Mouse (Mus musculus) megakaryocyte, embryonic 14.5 days (primary cell): ENCODE results near the gene Fam186b. TPM values are rescaled to one million over a fixed set of nuclear protein-coding genes. Genes with fewer than 3 reads are reported as not detected.

ENCODE experiments used
- H3K27me3 ChIP-seq: replicated peaks from 2 replicates; pipeline ENCODE3; 2012; ENCODE audit warnings: inconsistent platforms
- H3K36me3 ChIP-seq: replicated peaks from 2 replicates; pipeline ENCODE3; 2012; ENCODE audit warnings: low read length, inconsistent platforms, mixed read lengths
- H3K4me1 ChIP-seq: 2 replicates; pipeline ENCODE4 v1.6.1; 2012; ENCODE audit warnings: inconsistent platforms
- H3K4me3 ChIP-seq: replicated peaks from 2 replicates; pipeline ENCODE3; 2012; ENCODE audit warnings: moderate library complexity, mild to moderate bottlenecking, inconsistent platforms
- H3K9me3 ChIP-seq: 2 replicates; pipeline ENCODE4 v1.6.1; 2012; ENCODE audit warnings: inconsistent platforms
- FLI1 ChIP-seq: IDR thresholded peaks from 2 replicates; pipeline ENCODE4 v1.6.1; 2012; ENCODE audit warnings: low read length, inconsistent platforms, mixed read lengths
- GATA1 ChIP-seq: IDR thresholded peaks from 3 replicates; pipeline ENCODE4 v1.6.1; 2012; ENCODE audit warnings: mixed read lengths, low read length, inconsistent platforms, borderline replicate concordance
- polyA plus RNA-seq: library from polyadenylated mRNA; stranded (reverse); fragments of >175 nt; gene quantifications from 2 replicates; pipeline ENCODE4 v1.2.3, GENCODE M21; 2012; ENCODE audit warnings: low replicate concordance; ENCODE audit not compliant: insufficient read depth

The Fam186b gene
- not detected in 2 replicates for polyA plus RNA-seq

DNA sequence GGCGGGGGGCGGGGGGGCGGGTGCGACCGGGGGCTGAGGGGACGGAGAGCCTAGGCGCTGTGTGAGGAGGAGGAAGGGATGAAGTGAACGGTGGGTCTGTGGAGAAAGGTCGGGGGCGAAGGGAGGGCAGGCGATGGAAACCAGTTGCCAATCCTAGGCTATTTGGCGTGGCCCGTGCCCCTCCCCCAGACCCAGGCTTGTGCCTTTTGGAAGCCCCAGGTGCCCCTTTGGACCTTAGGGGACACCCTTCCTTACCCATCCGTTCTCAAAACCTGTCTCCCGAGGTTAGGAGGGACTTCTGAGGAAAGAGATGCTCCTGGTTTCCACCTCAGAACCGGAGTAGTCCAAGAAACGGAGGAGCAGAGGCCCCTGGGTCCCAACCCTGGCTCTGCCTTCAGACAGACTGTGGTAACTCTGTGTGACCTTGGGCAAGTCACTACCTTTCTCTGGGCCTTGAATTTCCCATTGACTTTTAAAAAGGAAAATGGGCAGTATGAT, at the start of gene Fam186b:
Fam186b (minus strand) TSS at position 405 of the 498 bp plus-strand sequence.
- TF ChIP-seq GATA1: no peak
- TF ChIP-seq FLI1: no peak
- H3K27me3 ChIP-seq: peaks cover 20% of the 10 kb centered on the region
- no peaks in the 10 kb centered on the region for H3K36me3 ChIP-seq

DNA sequence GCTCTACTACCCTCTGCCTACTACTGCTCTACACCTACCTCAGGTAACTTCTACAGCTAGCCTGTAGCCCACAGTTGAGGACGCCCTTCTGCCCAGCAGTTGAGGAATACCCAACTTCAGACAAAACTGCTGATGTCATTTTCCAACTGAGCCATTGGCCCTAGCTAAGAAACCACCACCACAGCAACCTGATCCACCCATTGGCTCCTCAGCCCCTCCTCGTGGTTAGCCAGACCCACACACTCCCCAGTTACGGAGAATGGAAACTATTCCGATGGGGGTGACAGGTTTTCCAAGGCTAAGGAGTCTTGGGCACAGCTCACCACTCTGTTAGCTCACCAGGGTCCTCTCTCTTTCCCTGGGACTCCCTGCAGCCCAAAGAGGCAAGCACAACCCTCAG, 49.3 kb upstream of the Fam186b start:
- Histone ChIP-seq H3K27me3 (peaks cover 8% of the 10 kb centered on the region), H3K36me3 (peaks cover 5% of the 10 kb centered on the region), H3K4me1 (peaks cover 88% of the 10 kb centered on the region), H3K9me3 (no peaks in the 10 kb centered on the region), H3K4me3 (peak overlapping the region; percentile 71)
- no peak for TF ChIP-seq FLI1
- TF ChIP-seq GATA1: no peak

More for the DNA sequence above, at the start of gene Fam186b:
- H3K9me3 ChIP-seq: peaks cover 1% of the 10 kb centered on the region; the same call in 1 of the 2 replicates
- H3K4me3 ChIP-seq: peak within 1 kb of the TSS; percentile 90
- H3K4me1 ChIP-seq: peaks cover 19% of the 10 kb centered on the region

DNA sequence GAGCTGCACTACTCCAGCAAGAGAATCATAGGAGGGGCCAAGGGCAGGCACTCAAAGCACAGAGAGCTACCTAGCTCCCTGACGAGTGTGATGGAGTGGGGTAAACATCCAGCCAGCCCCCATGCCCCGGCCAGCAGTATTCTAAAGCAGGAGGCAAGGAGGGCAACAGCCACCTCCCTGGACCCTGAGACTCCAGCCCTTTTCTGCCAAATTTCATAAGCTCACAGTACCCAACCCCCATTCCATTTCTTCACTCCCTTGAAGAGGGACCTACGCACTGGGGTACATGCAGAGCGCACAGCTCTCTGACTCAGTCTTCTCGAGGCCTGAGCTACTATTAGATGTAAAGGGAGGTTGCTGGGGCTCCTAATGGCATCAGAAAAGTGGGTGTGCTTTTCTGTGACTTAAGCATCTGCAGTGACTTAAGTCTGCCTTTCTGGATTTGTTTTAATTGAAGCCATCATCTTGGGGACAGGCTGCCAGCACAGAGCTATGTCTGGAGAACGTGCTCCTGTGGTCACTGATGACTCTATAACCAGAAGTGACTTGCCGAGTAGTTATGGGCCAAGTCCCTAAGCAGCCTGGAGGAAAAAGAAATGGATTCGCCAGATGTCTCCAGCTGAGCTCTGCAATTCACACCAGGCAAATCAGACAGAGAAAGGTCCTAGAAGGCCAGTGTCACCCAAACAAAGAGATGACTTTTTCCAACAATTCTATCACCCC, 48.6 kb upstream of the Fam186b start:
- no peaks in the 10 kb centered on the region for H3K9me3 ChIP-seq
- no peak overlapping the region for H3K4me3 ChIP-seq
- TF ChIP-seq FLI1 (no peak), GATA1 (no peak)
- peaks cover 95% of the 10 kb centered on the region for H3K4me1 ChIP-seq
- peaks cover 5% of the 10 kb centered on the region for H3K36me3 ChIP-seq
- H3K27me3 ChIP-seq: peaks cover 8% of the 10 kb centered on the region

DNA sequence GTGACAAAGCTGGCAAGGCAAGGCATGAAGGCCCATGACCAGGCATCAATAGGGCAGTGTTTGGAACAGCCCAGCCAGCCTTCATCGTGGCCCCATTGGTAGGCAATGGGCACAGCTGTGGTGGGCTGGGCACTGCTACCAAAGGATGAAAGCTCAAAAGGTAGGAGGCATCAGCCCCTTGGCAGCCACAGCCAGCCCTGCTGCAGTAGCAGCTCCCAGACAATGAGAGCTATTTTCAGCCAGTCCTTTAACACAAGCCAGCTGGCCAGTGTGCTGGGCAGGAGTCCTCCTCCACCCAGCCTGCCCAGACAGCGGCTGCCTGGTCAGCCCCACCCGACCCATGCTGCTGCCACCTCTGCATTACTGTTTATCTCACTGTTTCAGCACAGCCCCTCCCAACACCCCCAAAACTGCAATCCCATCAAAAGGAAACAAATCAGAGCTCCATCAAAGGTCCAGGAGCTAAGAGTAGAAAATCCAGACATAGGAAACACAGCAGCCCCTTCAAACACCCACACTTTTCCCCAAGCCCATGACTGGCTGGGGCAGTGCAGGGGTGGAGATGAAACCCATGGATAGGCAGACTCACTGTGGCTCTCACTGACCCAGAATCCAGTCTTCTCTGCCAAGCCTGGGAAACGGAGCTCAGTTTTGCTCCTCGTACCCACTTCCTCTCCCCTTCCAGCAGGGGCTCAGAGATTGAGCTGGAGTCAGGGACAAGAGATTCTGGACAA, 47.9 kb upstream of the Fam186b start:
- Histone ChIP-seq H3K27me3 (peaks cover 8% of the 10 kb centered on the region), H3K9me3 (no peaks in the 10 kb centered on the region), H3K36me3 (peaks cover 3% of the 10 kb centered on the region), H3K4me1 (peaks cover 99% of the 10 kb centered on the region), H3K4me3 (peak overlapping the region; percentile 69)
- no peak for TF ChIP-seq FLI1
- TF ChIP-seq GATA1: no peak

DNA sequence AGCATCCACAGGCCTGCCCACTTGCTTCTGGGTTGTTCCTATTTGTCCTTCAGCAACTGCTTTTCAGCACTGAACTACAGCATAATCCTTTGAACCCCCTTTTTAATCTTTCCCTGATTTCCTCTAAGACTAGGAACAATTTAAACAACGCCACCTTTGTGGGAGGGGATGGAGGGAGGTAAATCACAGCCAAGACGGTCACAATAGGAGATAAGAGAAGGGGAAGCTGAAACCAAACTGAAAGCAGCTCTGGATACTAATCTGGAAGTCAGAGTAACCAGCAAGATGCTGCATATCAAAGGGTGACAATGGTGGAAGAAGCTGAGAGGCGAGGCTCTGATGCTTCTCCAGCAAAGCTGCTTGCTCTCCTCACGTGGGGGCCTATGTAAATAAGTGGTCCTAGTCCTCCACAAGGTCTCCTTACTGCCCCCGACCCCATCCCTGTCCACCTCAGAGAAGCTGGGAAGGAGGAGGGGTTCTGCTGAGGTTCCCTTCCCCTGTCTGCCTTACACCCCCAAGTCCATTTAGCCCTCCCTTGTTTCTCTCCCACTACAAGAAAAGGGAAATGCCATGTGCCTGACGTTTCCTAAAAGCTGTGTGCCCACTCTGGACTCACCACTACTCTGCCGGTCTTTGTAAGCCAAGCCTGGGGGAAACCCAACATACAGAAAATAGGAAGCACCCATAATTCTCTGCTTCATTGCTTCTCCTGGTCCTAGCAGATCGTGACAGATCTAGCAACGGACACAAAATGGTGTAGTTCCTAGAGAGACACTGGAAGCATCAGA, 46.7 kb upstream of the Fam186b start:
- H3K36me3 ChIP-seq: peaks cover 8% of the 10 kb centered on the region
- peak overlapping the region; percentile 25 for H3K4me3 ChIP-seq
- no peak for TF ChIP-seq GATA1
- no peak for TF ChIP-seq FLI1
- peaks cover 95% of the 10 kb centered on the region for H3K4me1 ChIP-seq
- no peaks in the 10 kb centered on the region for H3K9me3 ChIP-seq
- H3K27me3 ChIP-seq: peaks cover 8% of the 10 kb centered on the region

DNA sequence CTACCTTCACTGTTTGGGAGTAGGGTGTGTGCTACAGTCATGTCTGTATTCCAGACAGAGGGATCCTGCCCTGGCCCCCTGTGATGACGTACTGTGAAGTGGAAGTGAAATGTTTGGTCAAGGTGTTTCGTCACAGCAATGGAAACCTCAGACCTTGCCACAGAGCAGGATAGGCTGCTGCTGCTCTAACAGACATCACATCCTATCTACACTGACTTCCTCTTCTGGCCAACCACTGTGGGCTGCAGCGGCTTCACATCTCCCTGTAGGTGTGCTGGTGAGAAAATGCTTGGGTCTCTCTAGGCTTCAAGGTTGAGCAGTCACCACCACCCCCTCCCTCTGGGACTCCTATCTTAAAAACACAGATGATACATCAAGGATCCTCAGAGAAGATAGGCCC, 45.4 kb upstream of the Fam186b start:
- no peaks in the 10 kb centered on the region for H3K9me3 ChIP-seq

DNA sequence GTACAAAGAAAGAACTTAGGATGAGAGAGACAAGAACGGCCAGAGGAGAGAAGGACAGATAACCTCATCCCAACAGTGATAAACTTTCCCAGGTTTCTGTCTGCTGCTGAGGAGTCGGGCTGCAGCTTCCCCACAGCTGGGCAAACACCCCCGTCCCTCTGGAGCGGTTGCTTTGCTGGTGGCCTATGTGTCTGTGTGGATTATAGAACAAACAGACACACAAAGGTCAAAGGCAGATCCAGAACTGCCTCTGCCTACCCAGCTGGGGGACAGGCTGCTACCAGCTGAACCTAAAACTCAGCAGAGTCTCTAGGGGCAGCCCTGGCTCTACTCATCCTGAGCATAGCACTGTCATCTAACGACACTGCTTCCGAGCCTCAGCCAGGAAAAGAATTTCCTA, 44.0 kb upstream of the Fam186b start:
- H3K27me3 ChIP-seq: peaks cover 8% of the 10 kb centered on the region
- no peak overlapping the region for H3K4me3 ChIP-seq
- H3K36me3 ChIP-seq: peaks cover 12% of the 10 kb centered on the region
- no peaks in the 10 kb centered on the region for H3K9me3 ChIP-seq
- peaks cover 95% of the 10 kb centered on the region for H3K4me1 ChIP-seq
- no peak for TF ChIP-seq GATA1
- no peak for TF ChIP-seq FLI1

More for the DNA sequence above, 45.4 kb upstream of the Fam186b start:
- H3K27me3 ChIP-seq: peaks cover 8% of the 10 kb centered on the region
- TF ChIP-seq FLI1 (no peak), GATA1 (no peak)
- H3K36me3 ChIP-seq: peaks cover 10% of the 10 kb centered on the region
- H3K4me1 ChIP-seq: peaks cover 95% of the 10 kb centered on the region
- peak overlapping the region; percentile 77 for H3K4me3 ChIP-seq

DNA sequence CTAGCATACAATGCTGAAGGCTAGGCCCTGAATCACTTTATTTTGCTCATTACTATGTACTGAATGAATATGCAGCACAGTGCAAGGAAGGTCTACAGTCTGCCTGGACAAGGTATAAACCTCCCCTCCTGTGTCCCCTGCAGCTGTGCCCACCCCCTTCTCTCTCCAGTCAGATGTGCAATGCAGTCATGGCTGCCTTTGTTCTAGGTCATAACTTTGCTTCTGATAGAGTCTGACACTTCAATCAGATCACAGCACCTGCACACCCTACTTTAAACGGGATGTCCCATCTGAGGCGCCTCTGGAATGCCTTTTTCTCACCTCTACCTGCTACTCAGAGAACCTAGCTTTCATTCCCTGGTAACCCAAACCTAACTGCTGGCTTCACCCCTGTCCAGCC, 43.2 kb upstream of the Fam186b start:
- no peaks in the 10 kb centered on the region for H3K9me3 ChIP-seq
- TF ChIP-seq FLI1: no peak
- no peak for TF ChIP-seq GATA1
- peaks cover 8% of the 10 kb centered on the region for H3K27me3 ChIP-seq
- H3K36me3 ChIP-seq: peaks cover 15% of the 10 kb centered on the region
- peaks cover 95% of the 10 kb centered on the region for H3K4me1 ChIP-seq
- H3K4me3 ChIP-seq: no peak overlapping the region

DNA sequence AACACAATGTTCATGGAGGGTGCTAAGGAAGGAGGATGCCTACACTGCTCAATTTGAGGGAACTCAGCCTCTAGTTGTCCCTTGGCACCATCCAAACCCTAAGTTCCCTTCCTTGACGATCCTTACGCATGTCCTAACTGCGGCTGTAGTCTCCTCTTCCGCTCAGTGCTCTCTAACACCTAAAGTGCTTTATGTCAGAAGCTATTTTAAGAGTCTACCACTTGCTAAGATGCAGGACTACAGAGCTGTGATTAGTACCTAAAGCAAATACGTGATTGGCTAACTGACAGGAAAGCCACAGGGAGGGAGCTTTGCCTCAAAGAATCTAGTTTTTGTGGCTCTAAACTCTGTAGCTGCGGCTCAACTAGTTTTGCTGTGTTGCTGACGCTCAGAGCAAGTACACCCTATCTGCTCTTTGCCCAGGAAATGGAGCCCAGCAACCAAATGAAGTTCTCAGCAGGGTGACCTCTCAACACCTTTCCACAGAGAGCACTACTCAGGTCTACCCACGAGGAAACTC, 40.2 kb upstream of the Fam186b start:
- Histone ChIP-seq H3K4me3 (peak overlapping the region; percentile 39), H3K27me3 (no peaks in the 10 kb centered on the region), H3K4me1 (peaks cover 95% of the 10 kb centered on the region), H3K9me3 (no peaks in the 10 kb centered on the region), H3K36me3 (peaks cover 19% of the 10 kb centered on the region)
- TF ChIP-seq GATA1 (no peak), FLI1 (no peak)
